Mouse (Mus musculus) forelimb bud, embryonic 11.5 days (tissue): ENCODE measurements around the gene Psmc2.

Experiments used
- DNase-seq: peaks from one replicate; pipeline ENCODE4 v3.0.0-alpha.2; 2012; ENCODE audit warnings: low read depth, low spot score

Gene Psmc2

DNA sequence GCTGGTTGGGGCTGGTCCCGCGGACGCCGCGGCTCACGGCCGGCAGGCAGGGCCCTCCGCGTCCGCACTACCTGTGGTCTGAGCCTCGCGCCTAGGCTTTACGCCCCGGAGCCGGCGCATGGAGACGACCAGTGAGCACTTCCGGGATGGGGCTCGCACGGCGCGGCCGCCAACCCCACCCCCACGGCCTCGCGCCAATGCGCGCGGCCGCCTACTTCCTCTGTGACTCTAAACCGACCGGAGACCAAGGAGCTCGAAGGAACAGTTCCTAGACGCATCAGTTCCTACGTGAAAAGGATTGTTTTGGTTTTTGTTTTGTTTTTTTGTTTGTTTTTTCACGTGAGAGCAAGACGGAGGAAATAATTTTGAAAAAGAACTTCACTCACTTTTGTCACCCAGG is at the start of gene Psmc2, which contains the start of gene Dnajc2:
Gene Psmc2 (plus strand): TSS at position 231 of the 400 bp plus-strand sequence.
Gene Dnajc2 (minus strand): TSS at position 199 of the 400 bp plus-strand sequence.
- peak; percentile 92 for DNase-seq

DNA sequence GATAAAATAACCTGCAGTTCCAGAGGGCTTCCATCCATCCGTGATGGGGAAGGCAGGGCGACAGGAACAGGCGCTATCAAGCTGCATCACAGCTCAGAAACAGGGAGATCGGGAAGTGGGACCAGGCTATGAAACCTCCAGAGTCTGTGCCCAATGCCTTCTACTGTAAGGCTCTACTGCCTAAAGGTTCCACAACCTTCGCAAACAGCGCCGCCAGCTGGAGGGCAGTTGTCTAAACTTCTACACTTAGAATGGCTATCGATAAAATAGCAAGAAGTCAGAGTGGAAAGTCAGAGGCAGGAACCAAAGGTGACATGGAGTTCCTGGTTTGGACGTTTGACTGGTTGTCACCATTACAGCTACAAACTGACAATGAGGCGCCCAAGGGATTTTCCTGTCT is 49.5 kb upstream of the Psmc2 start:
- peak; percentile 41 for DNase-seq

GRCm38 (mm10) chr5:21736046-21736445 is 49.0 kb upstream of the Psmc2 start:
- no peak for DNase-seq

GRCm38 (mm10) chr5:21736956-21737585 is 48.0 kb upstream of the Psmc2 start, which contains the start of gene Pmpcb:
TSS of gene Pmpcb (plus strand) at chr5:21737141.
- peak; percentile 87 for DNase-seq

DNA sequence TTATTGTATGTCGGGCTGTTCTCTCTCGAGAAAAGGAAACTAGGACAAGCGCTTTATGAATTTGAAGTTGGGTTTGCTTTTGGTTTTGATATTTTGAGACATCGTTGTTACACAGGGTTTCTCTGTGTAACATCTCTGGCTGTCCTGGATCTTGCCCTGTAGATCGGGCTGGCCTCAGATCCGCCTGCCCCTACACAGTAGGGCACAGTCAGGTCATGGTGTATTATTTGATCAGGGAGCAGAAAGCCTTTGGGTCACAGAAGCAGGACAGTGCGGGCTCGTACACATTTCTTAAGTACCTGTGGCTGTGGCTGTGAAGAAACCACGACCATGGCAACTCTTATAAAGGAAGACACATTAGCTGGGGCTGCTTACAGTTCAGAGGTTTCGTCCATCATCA is 47.5 kb upstream of the Psmc2 start:
- no peak for DNase-seq

GRCm38 (mm10) chr5:21739120-21739519 is 46.0 kb upstream of the Psmc2 start:
- no peak for DNase-seq

DNA sequence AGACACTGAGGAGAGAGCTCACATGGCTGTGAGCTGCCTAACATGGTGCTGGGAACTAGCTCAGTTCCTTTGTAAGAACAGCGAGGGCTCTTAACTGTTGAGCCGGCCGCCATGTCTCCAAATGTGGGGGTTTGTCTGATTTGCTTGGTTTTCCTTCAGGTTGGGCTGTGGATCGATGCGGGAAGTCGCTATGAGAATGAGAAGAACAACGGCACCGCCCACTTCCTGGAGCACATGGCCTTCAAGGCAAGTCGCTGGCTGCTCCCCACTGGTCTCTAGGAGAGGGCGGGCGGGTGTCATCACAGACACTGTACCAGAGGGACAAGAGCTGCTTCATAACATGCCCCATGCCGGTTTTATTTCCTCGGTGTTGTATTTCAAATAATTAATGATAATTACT is 45.2 kb upstream of the Psmc2 start:
- DNase-seq: no peak

GRCm38 (mm10) chr5:21743606-21744005 is 41.5 kb upstream of the Psmc2 start:
- DNase-seq: no peak

DNA sequence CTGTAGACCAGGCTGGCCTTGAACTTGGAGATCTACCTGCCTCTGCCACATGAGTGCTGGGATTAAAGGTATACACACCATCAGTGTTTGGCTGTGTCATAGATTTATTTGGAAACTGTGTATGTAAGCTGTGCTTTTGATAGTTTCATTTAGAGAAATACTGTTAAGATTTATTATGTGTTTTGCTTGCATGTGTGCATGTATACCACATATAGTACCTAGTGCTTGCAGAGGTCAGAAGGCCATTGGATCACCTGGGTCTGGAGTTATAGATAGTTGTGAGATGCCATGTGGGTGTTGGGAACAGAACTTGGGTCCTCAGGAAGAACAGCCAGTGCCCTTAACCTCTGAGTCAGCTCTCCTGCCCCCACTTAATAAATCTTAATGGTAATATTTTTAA is 40.4 kb upstream of the Psmc2 start:
- no peak for DNase-seq

- DNase-seq: no peak
These were observed 39.1 kb upstream of the Psmc2 start for GRCm38 (mm10) chr5:21745966-21746365.

GRCm38 (mm10) chr5:21768506-21768905 is 16.6 kb upstream of the Psmc2 start:
- no peak for DNase-seq

- no peak for DNase-seq
These were observed 15.2 kb upstream of the Psmc2 start for GRCm38 (mm10) chr5:21769841-21770240.

DNA sequence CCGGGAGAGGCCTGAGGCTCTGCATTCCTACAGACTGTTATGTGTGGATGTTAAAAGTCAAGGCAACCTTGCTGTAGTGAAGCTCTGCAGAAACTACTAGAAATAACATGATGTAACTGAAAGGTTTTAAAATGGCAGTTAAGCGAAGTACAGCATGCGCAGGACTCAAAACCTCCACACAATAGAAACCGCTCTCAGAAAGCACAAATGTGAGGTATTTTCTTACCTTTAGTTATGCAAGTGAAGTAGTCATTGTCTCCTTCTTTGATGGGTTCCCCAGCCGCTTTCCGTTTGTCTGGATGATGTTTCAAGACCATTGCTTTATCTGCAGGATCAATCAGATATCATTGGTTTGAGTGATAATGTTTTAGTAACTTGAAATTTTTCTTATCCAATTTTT is 8.6 kb upstream of the Psmc2 start:
- no peak for DNase-seq

GRCm38 (mm10) chr5:21784161-21785052 is 676 bp upstream of the Psmc2 start:
- peak; percentile 7 for DNase-seq

DNA sequence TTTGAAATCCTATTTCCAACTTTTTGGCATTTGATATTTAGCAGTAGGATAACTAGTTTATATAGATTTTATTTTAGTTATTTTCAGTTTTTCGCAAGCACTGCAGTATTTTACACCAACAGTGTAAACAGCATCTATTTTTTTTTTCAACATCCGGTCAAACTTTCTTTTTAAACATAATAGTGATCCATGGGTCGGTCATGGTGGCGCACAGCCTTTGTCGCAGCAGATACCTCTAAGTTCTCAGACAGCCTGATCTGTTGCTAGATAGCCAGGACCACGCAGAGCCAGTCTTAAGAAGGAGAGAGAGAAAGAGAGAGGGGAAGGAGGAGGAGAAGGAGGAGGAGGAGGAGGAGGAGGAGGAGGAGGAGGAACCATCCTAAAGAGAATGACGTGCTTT is 693 bp downstream of the Psmc2 start:
- DNase-seq: no peak

GRCm38 (mm10) chr5:21786258-21787185 is 1.4 kb downstream of the Psmc2 start:
- peak; percentile 95 for DNase-seq

- no peak for DNase-seq
These were observed 2.4 kb downstream of the Psmc2 start for GRCm38 (mm10) chr5:21787186-21788105.

- DNase-seq: no peak
These were observed 4.0 kb downstream of the Psmc2 start for GRCm38 (mm10) chr5:21789061-21789460.

- no peak for DNase-seq
These were observed 7.1 kb downstream of the Psmc2 start for GRCm38 (mm10) chr5:21792166-21792565.

GRCm38 (mm10) chr5:21802907-21803306 is 17.8 kb downstream of the Psmc2 start:
- DNase-seq: no peak
